Mouse (Mus musculus) R1 (cell line): ENCODE measurements around the gene Uba6.

Experiments
- DNase-seq: peaks from one replicate; pipeline ENCODE4 v3.0.0-alpha.2; 2018; ENCODE audit warnings: low read depth, low spot score

The Uba6 gene

DNA sequence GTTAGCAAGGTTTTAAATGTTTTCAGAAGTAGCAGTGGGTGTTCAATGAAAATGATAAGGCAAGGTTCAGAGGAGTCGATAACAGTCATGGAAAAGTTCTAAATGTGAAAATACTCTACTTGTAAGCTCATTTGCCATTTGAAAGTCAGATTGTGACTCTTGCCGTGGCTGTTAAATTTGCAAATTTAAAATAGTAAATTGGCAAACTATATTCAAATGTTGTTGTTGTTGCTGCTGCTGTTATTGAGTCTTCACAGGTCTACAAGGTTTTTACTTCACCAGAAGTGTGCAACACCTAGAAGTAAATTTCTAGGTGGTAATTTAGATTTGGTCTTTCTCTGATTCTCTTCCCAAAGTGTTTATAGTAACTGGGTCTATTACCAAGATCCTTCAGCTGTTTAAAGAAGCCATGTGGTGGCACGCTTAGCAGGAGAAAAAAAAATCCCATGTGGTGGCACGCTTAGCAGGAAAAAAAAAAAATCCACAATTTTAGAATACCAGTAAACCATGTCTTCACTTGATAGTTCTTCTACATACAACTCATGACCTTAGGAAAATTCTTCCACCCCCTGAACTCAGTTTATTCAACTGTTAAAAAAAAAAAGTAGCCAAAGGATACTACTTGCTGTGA lies 99.7 kb downstream of the Uba6 start:
- no peak for DNase-seq

DNA sequence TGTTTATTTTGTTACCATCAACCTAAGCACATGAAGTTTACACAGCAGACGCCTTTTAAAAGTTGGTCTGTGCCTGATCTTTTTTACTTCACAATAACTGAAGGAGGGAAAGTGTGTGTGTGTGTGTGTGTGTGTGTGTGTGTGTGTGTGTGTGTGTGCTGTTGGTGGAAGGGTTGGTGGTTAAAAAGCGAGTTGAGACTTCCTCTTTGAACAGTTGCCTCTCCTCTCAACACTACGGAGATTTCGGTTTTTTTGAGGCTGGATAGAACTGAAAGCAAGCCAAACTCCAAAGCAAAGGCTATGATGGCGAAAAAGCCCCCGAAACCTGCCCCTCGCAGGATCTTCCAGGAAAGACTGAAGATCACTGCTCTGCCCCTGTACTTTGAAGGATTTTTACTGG lies 101.1 kb downstream of the Uba6 start, which contains the start of gene Stap1:
Stap1 (plus strand) TSS at position 209 of the 400 bp plus-strand sequence.
- no peak for DNase-seq

DNA sequence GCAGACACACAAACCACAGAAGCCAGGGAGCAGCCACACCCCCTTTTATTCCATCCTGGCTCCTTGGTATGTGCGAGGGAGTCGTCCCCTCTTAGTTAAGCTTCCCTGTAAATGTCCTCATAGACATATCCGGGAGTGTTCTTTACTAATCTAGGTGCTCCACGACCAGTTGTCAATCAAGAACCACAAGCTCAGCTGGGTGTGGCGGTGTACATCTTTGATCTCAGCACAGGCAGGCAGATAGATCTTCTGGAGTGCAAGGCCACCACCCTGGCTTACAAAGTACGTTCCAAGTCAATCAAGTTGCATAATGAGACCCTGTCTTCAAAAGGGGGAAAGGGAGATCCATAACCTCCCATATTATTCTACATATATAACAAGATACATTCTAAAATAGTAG lies 103.5 kb downstream of the Uba6 start:
- DNase-seq, result peak; percentile 38

DNA sequence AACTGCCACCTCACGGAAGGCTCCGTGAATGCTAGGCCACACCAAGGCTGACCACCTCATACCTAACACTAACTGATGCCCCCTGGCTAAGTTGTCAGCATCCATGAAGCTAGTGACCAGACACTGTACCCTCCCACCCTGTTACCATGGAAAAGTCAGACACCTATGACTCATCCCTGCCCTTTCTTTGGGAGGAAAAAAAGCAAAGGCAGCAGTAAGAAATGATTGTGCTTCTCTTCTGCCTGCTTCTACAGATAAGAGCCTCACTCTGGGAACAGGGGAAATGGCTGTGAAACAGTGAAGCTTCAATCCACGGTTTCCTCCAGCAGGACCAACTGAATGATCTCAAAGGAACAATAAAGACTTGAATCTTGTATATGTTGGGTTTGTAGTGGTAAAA lies 104.2 kb downstream of the Uba6 start:
- no peak for DNase-seq

DNA sequence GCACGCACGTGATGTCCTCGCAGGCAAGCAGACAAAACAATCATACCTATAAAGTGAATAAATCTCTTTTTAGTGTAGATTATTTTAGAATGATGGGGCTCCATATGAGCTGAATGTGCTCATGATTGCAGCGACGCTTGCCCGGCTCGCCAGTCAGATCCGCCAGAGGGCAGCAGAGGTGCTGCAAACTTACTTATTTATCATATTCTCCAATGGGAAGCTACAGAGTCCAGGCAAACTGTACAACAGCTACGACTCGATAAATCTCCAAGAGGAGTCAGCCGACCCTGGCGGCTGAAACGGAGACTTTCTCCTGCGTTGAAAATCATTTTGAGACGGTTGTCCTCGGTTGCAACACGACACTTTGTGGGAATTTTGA lies 106.1 kb downstream of the Uba6 start:
- peak; percentile 89 for DNase-seq

DNA sequence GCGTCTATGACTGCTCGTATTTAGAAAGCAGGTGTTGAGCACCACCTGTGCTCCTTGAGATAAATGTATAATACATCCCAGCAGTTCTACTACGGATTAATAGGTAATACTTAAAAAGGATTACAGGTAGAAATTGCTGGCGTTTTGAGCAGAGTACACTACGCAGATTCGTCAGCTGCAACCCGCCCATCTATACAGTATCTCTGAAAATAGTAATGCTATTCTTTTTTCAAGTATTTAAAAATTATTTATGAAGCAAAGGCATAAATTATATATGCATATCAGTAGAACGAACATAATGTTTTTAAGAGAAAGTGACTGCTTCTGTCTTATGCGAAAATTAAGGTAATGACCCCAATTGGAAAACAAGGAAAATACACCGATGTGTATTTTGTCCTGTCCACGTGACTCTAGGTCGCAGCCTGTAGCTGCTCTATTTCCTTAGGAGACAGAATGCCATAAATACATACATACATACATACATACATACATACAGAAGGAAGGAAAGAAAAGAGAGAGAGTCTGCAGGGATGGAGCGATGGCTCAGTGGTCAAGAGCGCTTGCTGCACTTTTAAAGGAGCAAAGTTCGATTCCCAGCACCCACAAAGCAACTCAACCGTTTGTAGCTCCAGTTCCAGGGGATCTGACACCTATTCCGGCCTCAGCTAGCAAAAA lies 106.6 kb downstream of the Uba6 start:
- no peak for DNase-seq

DNA sequence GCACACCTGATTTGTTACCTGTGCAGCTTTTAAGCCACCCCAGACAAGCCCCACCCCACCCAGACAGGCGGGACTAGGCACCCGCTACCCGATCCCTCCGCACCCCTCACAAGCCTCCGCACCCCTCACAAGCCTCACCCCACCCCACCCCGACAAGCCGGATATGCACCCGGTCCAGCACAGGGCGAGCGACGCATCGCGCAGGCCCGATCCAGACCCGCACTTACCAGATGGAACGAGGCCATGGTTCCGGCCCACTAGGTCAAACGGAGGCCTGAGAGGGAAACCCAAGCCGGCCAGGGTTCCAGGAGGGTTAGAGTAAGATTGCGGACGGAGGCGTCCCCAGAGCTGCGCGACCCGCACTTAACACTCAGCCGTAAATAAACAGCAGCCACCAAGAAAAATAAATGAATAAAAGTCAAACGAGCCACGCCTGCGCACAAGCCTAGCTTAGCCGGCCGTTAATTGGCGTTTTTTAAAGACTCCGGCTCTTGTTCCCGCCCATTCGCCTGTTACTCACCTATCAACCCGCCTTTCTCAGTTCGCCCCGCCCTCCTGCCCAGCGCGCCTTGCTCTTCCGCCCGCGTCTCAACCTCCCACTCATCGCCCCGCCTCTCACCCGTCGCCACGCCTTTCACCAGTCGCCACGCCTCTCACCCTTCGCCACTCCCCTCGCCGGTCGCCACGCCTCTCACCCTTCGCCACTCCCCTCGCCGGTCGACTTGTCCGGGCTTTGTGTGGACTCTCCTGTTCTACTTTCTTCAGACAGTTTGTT lies 107.3 kb downstream of the Uba6 start, which contains the start of gene Cenpc1:
Cenpc1 (minus strand) TSS at position 483 of the 775 bp plus-strand sequence.
- peak; percentile 98 for DNase-seq

DNA sequence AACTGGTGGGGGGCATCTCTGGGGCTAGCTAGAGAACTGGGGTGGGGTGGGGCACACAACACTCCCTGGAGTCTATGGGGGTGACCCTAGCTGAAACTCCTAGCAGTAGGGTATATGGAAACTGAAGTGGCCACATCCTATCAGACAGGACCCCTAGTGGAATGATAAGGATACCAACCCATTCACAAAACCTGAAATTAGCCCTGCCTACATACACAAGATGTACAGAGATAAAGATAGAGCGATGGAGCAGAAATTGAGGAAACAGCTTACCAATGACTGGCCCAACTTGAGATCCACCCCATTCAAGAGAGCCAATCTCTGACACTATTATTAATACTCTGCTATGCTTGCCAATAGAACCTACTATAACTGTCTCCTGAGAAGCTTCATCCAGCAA lies 109.1 kb downstream of the Uba6 start:
- DNase-seq, result no peak
